Mouse (Mus musculus) ES-E14 (cell line): Measurements from ENCODE around the gene G430095P16Rik. TPM values are rescaled to one million over a fixed set of nuclear protein-coding genes. Genes with fewer than 3 reads are reported as not detected.

Experiments used
- DNase-seq: peaks from one replicate; pipeline ENCODE4 v3.0.0-alpha.2; 2013; ENCODE audit warnings: low read depth, low spot score
- H3K27ac ChIP-seq: 2 replicates; pipeline ENCODE4 v1.5.1; 2012; ENCODE audit warnings: low read depth, mild to moderate bottlenecking, low read length, moderate library complexity, mixed read lengths; ENCODE audit not compliant: poor library complexity, insufficient read depth, severe bottlenecking
- H3K36me3 ChIP-seq: 2 replicates; pipeline ENCODE4 v1.6.1; 2012; ENCODE audit warnings: mild to moderate bottlenecking, low read length, moderate library complexity, mixed read lengths; ENCODE audit not compliant: control insufficient read depth, poor library complexity, insufficient read depth, severe bottlenecking
- H3K4me1 ChIP-seq, 2 experiments: fragments of 150-350 bp in 1 of 2; sonication (generic) in 1 of 2; 2 replicates each; pipeline ENCODE4 v1.6.1; 2012; ENCODE audit warnings: low read length in 2 of 2, mild to moderate bottlenecking in 1 of 2, mixed read lengths in 1 of 2; ENCODE audit not compliant: control insufficient read depth in 2 of 2, insufficient read depth in 2 of 2, poor library complexity in 1 of 2
- H3K4me3 ChIP-seq, 2 experiments: fragments of 150-350 bp in 1 of 2; sonication (generic) in 1 of 2; 2 replicates each; pipeline ENCODE4 v1.5.1; 2012; ENCODE audit warnings: low read length in 2 of 2, low read depth in 1 of 2, mild to moderate bottlenecking in 1 of 2, mixed read lengths in 1 of 2; ENCODE audit not compliant: insufficient read depth in 1 of 2, poor library complexity in 1 of 2, severe bottlenecking in 1 of 2
- H3K9ac ChIP-seq: 2 replicates; pipeline ENCODE4 v1.6.1; 2012; ENCODE audit warnings: low read depth, mild to moderate bottlenecking, low read length, mixed read lengths; ENCODE audit not compliant: poor library complexity, insufficient read depth, severe bottlenecking
- H3K9me3 ChIP-seq: fragments of 150-350 bp; sonication (generic); 2 replicates; pipeline ENCODE4 v1.6.1; 2012; ENCODE audit warnings: low read depth, mild to moderate bottlenecking, low read length; ENCODE audit not compliant: control insufficient read depth, insufficient read depth
- CHD2 ChIP-seq: IDR thresholded peaks from 2 replicates; pipeline ENCODE4 v1.6.1; 2014; ENCODE audit warnings: mild to moderate bottlenecking, low read depth, low read length, inconsistent platforms
- HCFC1 ChIP-seq: IDR thresholded peaks from 2 replicates; pipeline ENCODE4 v1.6.1; 2012; ENCODE audit warnings: low read length, inconsistent platforms, borderline replicate concordance; ENCODE audit not compliant: insufficient read depth
- MAFK ChIP-seq: IDR thresholded peaks from 2 replicates; pipeline ENCODE4 v1.6.1; 2014; ENCODE audit warnings: mild to moderate bottlenecking, low read depth, low read length, inconsistent platforms; ENCODE audit not compliant: insufficient read depth
- ZC3H11A ChIP-seq: IDR thresholded peaks from 2 replicates; pipeline ENCODE4 v1.6.1; 2012; ENCODE audit warnings: low read depth, mild to moderate bottlenecking, inconsistent platforms, low read length, borderline replicate concordance
- ZNF384 ChIP-seq: IDR thresholded peaks from 2 replicates; pipeline ENCODE4 v1.6.1; 2012; ENCODE audit warnings: low read depth, low read length, inconsistent platforms
- in situ Hi-C, 2 experiments: fragments of 600-800 bp; cut with MboI; formaldehyde crosslinking; loops; one replicate each; pipeline ENCODE4 v1.15.1; 2025; ENCODE audit warnings: low sequenced_read_pairs in 2 of 2, inconsistent platforms in 1 of 2; ENCODE audit not compliant: unreplicated experiment in 2 of 2
- total RNA-seq: library from RNA; depleted of rRNA; stranded (reverse); fragments of 300-350 nt; gene quantifications from 2 replicates; pipeline ENCODE4 v1.2.3, GENCODE M21; 2012

G430095P16Rik gene
- total RNA-seq, 1 experiment = 2.1 TPM

DNA sequence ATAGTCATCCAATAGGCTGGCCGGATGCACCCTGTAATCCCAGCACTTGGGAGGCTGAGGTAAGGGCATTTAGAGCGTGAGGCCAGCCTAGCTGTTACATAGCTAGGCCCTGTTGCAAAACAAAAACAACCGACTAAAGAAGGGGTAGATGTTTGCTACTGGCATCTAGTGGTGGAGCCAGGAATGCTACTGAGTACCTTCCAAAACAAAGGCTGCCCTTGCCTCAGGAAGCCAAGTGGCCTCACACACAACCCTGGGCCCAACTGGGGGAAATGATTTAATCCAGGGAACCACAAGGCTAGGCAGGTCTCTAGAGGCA, 3.1 kb downstream of the G430095P16Rik start:
- Histone ChIP-seq H3K36me3 (no peaks in the 10 kb centered on the region), H3K27ac (no peak overlapping the region), H3K9ac (no peak overlapping the region), H3K4me3 (no peak overlapping the region), H3K9me3 (no peaks in the 10 kb centered on the region), H3K4me1 (peaks cover 13 to 43% of the 10 kb centered on the region in 2 experiments)
- TF ChIP-seq ZNF384 (no peak), ZC3H11A (no peak), CHD2 (no peak)
- DNase-seq = no peak
- in situ Hi-C loops = no loop called here

DNA sequence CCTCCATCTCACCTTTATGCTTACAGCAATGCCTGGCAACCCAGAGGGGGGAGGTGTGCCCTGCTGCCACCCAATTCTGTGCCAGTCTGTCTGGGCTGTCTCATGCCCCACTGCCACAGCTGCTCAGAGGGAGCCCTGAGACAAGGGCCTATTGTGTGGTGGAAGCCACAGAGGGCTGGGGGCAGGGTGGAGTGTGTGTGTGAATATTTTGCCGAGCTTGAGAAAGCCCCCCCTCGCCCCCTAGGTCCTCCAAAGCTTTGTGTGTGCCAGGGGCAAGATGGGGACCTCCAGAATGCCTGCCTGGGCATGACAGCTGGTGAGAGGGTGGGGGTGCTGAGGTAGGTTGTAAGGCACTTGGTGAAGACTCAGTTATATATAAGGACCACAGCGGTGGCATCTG, 5.7 kb downstream of the G430095P16Rik start:
- H3K4me1 ChIP-seq = peaks cover 7 to 31% of the 10 kb centered on the region in 2 experiments
- in situ Hi-C loops = no loop called here
- no peak for TF ChIP-seq HCFC1
- no peak for TF ChIP-seq ZNF384
- TF ChIP-seq CHD2 = no peak
- no peak for TF ChIP-seq ZC3H11A
- no peak for TF ChIP-seq MAFK
- no peak overlapping the region for H3K27ac ChIP-seq
- H3K9ac ChIP-seq = no peak overlapping the region
- no peaks in the 10 kb centered on the region for H3K9me3 ChIP-seq
- H3K4me3 ChIP-seq = no peak overlapping the region
- no peaks in the 10 kb centered on the region for H3K36me3 ChIP-seq
- DNase-seq = no peak

DNA sequence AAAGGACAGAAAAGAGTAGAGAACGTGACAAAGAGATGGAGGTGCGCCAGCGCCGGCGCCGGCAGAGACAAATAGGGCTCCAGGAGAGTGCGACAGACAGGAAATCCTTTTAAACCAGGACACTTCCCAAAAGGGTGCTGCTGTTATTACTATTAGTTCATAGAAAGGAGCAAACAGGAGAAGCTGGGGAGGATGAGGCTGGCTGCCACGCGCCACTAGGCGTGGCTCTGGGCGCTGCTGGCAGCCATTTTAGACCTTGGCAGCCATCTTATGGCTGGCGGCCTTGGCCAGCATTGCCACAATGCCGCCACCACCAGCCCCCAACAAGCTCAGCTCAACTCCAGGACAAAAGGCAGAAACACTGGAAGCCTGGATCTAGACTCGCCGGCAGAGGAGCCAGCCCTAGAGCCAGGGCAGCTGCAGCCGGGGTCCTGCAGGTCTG, 7.1 kb downstream of the G430095P16Rik start:
- Histone ChIP-seq H3K4me1 (peaks cover 5 to 23% of the 10 kb centered on the region in 2 experiments; a peak in 3 of 4 replicates), H3K4me3 (peak overlapping the region in 1 of 2 experiments; percentile 5; a peak in 1 of 4 replicates), H3K9ac (peak overlapping the region; percentile 12; the same call in 1 of the 2 replicates), H3K9me3 (no peaks in the 10 kb centered on the region), H3K27ac (no peak overlapping the region), H3K36me3 (no peaks in the 10 kb centered on the region)
- in situ Hi-C loops = no loop called here
- TF ChIP-seq ZC3H11A (peak; percentile 100), ZNF384 (no peak)
- no peak for DNase-seq

DNA sequence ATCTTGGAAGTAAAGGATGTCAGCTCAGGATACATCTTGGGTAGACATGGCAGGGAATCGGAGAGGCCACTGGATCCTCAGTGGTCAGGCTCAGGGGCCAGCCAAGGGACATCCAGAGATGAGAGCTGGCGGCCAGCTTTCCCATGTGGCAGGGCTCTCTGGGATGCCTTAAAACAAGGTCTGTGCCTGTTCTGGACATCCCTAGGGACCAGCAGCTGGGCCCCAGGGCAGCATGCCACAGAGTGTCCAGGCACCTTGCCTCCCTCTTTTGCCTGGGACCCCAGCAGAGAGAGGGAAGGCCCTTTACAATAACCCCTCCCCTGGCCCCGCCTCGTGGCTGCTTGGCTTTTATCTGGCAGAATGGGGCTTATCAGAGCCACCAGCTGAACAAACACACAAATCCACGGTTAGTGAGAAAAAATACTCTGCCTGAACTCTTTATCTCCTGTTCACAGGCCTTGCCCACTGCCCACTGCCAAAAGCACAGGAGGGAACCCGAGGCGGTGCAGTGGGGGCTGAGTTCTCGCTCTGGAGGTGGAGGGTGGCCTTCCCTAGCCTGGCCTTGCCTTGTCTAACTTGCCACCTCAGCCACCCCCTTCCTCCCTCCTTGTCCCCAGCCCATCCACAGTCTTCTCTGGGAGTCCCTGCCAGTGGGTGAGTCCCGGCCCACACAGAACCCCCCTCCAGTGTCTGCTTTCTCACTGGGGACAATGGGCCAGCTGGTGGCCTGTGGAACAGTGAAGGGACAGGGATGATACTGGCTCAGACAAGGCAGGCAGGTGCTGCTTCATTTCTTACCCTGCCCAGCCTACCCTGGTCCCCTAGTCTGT, 7.9 kb downstream of the G430095P16Rik start:
- H3K9ac ChIP-seq = peak overlapping the region; percentile 12; the same call in 1 of the 2 replicates
- no peak for DNase-seq

More for the DNA sequence above, 7.9 kb downstream of the G430095P16Rik start:
- Histone ChIP-seq H3K9me3 (no peaks in the 10 kb centered on the region), H3K36me3 (no peaks in the 10 kb centered on the region), H3K27ac (no peak overlapping the region), H3K4me3 (peak overlapping the region in 1 of 2 experiments; percentile 13; a peak in 1 of 4 replicates), H3K4me1 (peaks cover 5 to 16% of the 10 kb centered on the region in 2 experiments; a peak in 3 of 4 replicates)
- in situ Hi-C loops = no loop called here
- TF ChIP-seq ZNF384 (no peak), ZC3H11A (no peak), CHD2 (no peak), MAFK (no peak), HCFC1 (no peak)
